ENCODE assay signal across 24 mouse cellular contexts in the genomic region with DNA sequence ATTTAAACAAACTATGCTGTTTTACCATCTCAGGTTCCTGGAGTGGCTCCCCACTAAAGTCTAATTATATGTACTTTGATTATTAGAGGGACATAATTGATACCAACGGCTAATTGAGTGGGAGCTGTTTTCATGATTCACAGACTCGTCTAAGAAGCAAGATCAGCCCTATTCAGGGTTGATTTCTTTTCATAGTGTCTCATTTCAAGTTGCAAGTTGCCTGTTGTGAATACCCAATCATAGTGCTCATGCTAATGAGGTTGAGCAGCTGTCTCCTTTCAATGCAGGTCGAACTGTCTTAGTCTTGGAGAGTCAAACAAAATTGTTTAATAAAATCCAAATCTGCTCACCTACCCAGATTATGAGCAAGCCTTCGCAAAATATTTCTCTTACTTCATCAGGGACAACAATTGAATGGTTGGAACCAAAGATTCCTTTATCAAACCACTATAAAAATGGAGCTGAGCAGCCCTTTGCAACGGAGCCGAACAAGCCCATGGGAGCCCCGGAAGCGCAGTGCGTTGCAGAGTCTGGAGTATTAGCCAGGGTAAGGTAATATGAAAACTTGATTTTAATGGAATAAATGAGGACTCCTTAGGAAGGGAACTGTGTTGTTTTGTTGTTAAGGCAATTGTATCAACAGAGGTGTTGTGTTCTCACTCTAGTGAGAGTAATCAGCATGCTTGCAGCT. TPM values are rescaled to one million over a fixed set of nuclear protein-coding genes. Genes with fewer than 3 reads are reported as not detected.
DNase-seq lines count a peak whose midpoint lies in the region; ATAC-seq and TF ChIP-seq lines count a peak whose summit lies in the region.
"Had no signal": no experiment of that assay in that cellular context is flagged by ENCODE, and none has a peak within 500 bp of the region (broad histone marks: within the 10 kb centered on the region; RNA-seq: fewer than 3 reads in every experiment).

No protein-coding gene starts in this region.

- H3K36me3 ChIP-seq in hindbrain, embryonic 13.5 days, result peaks cover 36% of the 10 kb centered on the region
- H3K36me3 ChIP-seq in hindbrain, embryonic 12.5 days, result peaks cover 38% of the 10 kb centered on the region
- peaks cover 34% of the 10 kb centered on the region for H3K36me3 ChIP-seq in midbrain, embryonic 12.5 days
- peaks cover 4% of the 10 kb centered on the region; the same call in 1 of the 2 replicates for H3K36me3 ChIP-seq in midbrain, embryonic 15.5 days (replicated peaks)

- H3K9me3 ChIP-seq in hindbrain, embryonic 13.5 days, result no peaks in the 10 kb centered on the region
- H3K9me3 ChIP-seq in hindbrain, embryonic 12.5 days (replicated peaks), result no peaks in the 10 kb centered on the region
- no peaks in the 10 kb centered on the region for H3K9me3 ChIP-seq in midbrain, embryonic 12.5 days
- H3K9me3 ChIP-seq in midbrain, embryonic 15.5 days, result no peaks in the 10 kb centered on the region
- H3K9me3 ChIP-seq: embryonic facial prominence, embryonic 12.5 days; limb, embryonic 13.5 days; liver, embryonic 12.5 days; neural tube, embryonic 15.5 days; stomach, embryonic 15.5 days had no signal

- peak; percentile 3 for DNase-seq in brain, embryonic 18.5 days (ENCODE audit: low read depth, low spot score)
- DNase-seq in urinary bladder, adult 2 months (ENCODE audit: low spot score), result no peak
- DNase-seq: adrenal gland, postnatal 25 days; cerebellum, adult 11-12 months; cerebellum, postnatal 25 days; gastrocnemius, adult 2 months; heart, postnatal 4 days; kidney, adult 8-10 months; kidney, postnatal 36 days; layer of hippocampus, adult 9-11 months; lung, adult 18-20 months; thymus, adult 2 months; thymus, postnatal 4 days had no signal

- H3K4me2 ChIP-seq in hindbrain, embryonic 13.5 days, result no peak overlapping the region
- no peak overlapping the region for H3K4me2 ChIP-seq in hindbrain, embryonic 12.5 days (replicated peaks)
- H3K4me2 ChIP-seq in midbrain, embryonic 12.5 days (replicated peaks), result peak overlapping the region; percentile 17
- H3K4me2 ChIP-seq in midbrain, embryonic 15.5 days, result no peak overlapping the region
- H3K4me2 ChIP-seq: embryonic facial prominence, embryonic 12.5 days; limb, embryonic 13.5 days; liver, embryonic 12.5 days; neural tube, embryonic 15.5 days; stomach, embryonic 15.5 days had no signal

- ATAC-seq in hindbrain, embryonic 13.5 days (ENCODE audit: low FRiP score), result no peak
- no peak for ATAC-seq in hindbrain, embryonic 12.5 days (ENCODE audit: low FRiP score)
- ATAC-seq in midbrain, embryonic 12.5 days (ENCODE audit: low FRiP score, low read depth), result no peak
- ATAC-seq in midbrain, embryonic 15.5 days (replicated peaks), result no peak
- ATAC-seq: inflammation-experienced regulatory T-cells, adult 6 months; liver, embryonic 12.5 days had no signal

- H3K27me3 ChIP-seq in hindbrain, embryonic 13.5 days, result no peaks in the 10 kb centered on the region
- H3K27me3 ChIP-seq in hindbrain, embryonic 12.5 days, result no peaks in the 10 kb centered on the region
- H3K27me3 ChIP-seq in midbrain, embryonic 12.5 days, result no peaks in the 10 kb centered on the region
- no peaks in the 10 kb centered on the region for H3K27me3 ChIP-seq in midbrain, embryonic 15.5 days (replicated peaks)
- H3K27me3 ChIP-seq: embryonic facial prominence, embryonic 12.5 days; limb, embryonic 13.5 days; liver, embryonic 12.5 days; neural tube, embryonic 15.5 days; stomach, embryonic 15.5 days had no signal

- no peak overlapping the region for H3K4me3 ChIP-seq in hindbrain, embryonic 13.5 days
- H3K4me3 ChIP-seq in hindbrain, embryonic 12.5 days, result no peak overlapping the region
- H3K4me3 ChIP-seq in midbrain, embryonic 12.5 days, result no peak overlapping the region
- H3K4me3 ChIP-seq in midbrain, embryonic 15.5 days, result no peak overlapping the region
- H3K4me3 ChIP-seq in olfactory bulb, adult 2 months (ENCODE audit: insufficient read depth, low read depth, low read length), result no peak overlapping the region
- H3K4me3 ChIP-seq: embryonic facial prominence, embryonic 12.5 days; gastrocnemius, adult 2 months; limb, embryonic 13.5 days; liver, embryonic 12.5 days; neural tube, embryonic 15.5 days; stomach, embryonic 15.5 days had no signal

- WGBS in hindbrain, embryonic 13.5 days, result 61% methylated on average over 9 of the region's 9 CpGs
- 72% methylated on average over 9 of the region's 9 CpGs for WGBS in hindbrain, embryonic 12.5 days
- 65% methylated on average over 9 of the region's 9 CpGs for WGBS in midbrain, embryonic 12.5 days
- 38% methylated on average over 9 of the region's 9 CpGs for WGBS in midbrain, embryonic 15.5 days
- WGBS in olfactory bulb, adult 2 months, result 32% methylated on average over 9 of the region's 9 CpGs

- no peak for TF ChIP-seq POLR2A in olfactory bulb, adult 2 months (IDR thresholded peaks at IDR 0.05; ENCODE audit: insufficient read depth, low read depth, low read length)

- no peak overlapping the region for H3K9ac ChIP-seq in hindbrain, embryonic 13.5 days
- no peak overlapping the region for H3K9ac ChIP-seq in hindbrain, embryonic 12.5 days
- H3K9ac ChIP-seq in midbrain, embryonic 12.5 days (replicated peaks), result no peak overlapping the region
- H3K9ac ChIP-seq in midbrain, embryonic 15.5 days, result no peak overlapping the region
- H3K9ac ChIP-seq: embryonic facial prominence, embryonic 12.5 days; limb, embryonic 13.5 days; liver, embryonic 12.5 days; neural tube, embryonic 15.5 days; stomach, embryonic 15.5 days had no signal

- TF ChIP-seq CTCF in olfactory bulb, adult 2 months (IDR thresholded peaks at IDR 0.05; ENCODE audit: insufficient read depth, low read depth, low read length), result no peak

- H3K4me1 ChIP-seq in hindbrain, embryonic 13.5 days (replicated peaks), result peaks cover 5% of the 10 kb centered on the region
- no peaks in the 10 kb centered on the region for H3K4me1 ChIP-seq in hindbrain, embryonic 12.5 days
- H3K4me1 ChIP-seq in midbrain, embryonic 12.5 days, result peaks cover 13% of the 10 kb centered on the region
- H3K4me1 ChIP-seq in midbrain, embryonic 15.5 days, result 0 out of 2 replicates have a peak, but pooled peaks cover 3% of the 10 kb centered on the region
- H3K4me1 ChIP-seq in olfactory bulb, adult 2 months (ENCODE audit: control insufficient read depth, insufficient read depth, low read length), result peaks cover 3% of the 10 kb centered on the region; the same call in 1 of the 2 replicates
- H3K4me1 ChIP-seq: embryonic facial prominence, embryonic 12.5 days; limb, embryonic 13.5 days; liver, embryonic 12.5 days; stomach, embryonic 15.5 days had no signal

- H3K27ac ChIP-seq in hindbrain, embryonic 13.5 days, result peak overlapping the region; percentile 55
- no peak overlapping the region for H3K27ac ChIP-seq in hindbrain, embryonic 12.5 days
- peak overlapping the region; percentile 49; the same call in 1 of the 2 replicates for H3K27ac ChIP-seq in midbrain, embryonic 12.5 days (replicated peaks)
- H3K27ac ChIP-seq in midbrain, embryonic 15.5 days, result no peak overlapping the region
- peak overlapping the region; percentile 25; the same call in 1 of the 2 replicates for H3K27ac ChIP-seq in olfactory bulb, adult 2 months (ENCODE audit: insufficient read depth, low read depth, low read length)
- H3K27ac ChIP-seq: embryonic facial prominence, embryonic 12.5 days; gastrocnemius, adult 2 months; limb, embryonic 13.5 days; liver, embryonic 12.5 days; neural tube, embryonic 15.5 days; stomach, embryonic 15.5 days had no signal

RNA-seq across cellular contexts. Expression of a gene that starts 31.6 kb away (rescaled TPM):
- 17.0 and 18.3 TPM in 2 replicates for polyA plus RNA-seq in hindbrain, embryonic 13.5 days (2015; fragmentation: Nextera tagmentation; extraction: Ambion mirVana)
- polyA plus RNA-seq in hindbrain, embryonic 12.5 days (2016; fragmentation: Nextera tagmentation; extraction: Ambion mirVana), result 29.2 and 29.8 TPM in 2 replicates
- polyA plus RNA-seq in midbrain, embryonic 12.5 days (2016; fragmentation: Nextera tagmentation; extraction: Ambion mirVana), result 30.3 and 30.7 TPM in 2 replicates
- polyA plus RNA-seq in midbrain, embryonic 15.5 days (2015; fragmentation: Nextera tagmentation; extraction: Ambion mirVana), result 20.0 and 21.4 TPM in 2 replicates
- polyA plus RNA-seq in olfactory bulb, adult 2 months (2012; ENCODE audit: insufficient read depth, insufficient read length, low replicate concordance, missing spikeins), result not detected in 2 replicates
- 12.1 and 13.6 TPM in 2 replicates for polyA plus RNA-seq in urinary bladder, adult 2 months (2012; rRNA removed)

RNA-seq across cellular contexts. Expression of a gene that starts 34.8 kb away (rescaled TPM):
- 82.6 and 86.3 TPM in 2 replicates for polyA plus RNA-seq in hindbrain, embryonic 13.5 days (2015; fragmentation: Nextera tagmentation; extraction: Ambion mirVana)
- polyA plus RNA-seq in hindbrain, embryonic 12.5 days (2016; fragmentation: Nextera tagmentation; extraction: Ambion mirVana), result 83.0 and 90.1 TPM in 2 replicates
- polyA plus RNA-seq in midbrain, embryonic 12.5 days (2016; fragmentation: Nextera tagmentation; extraction: Ambion mirVana), result 76.2 and 80.2 TPM in 2 replicates
- 82.5 and 85.3 TPM in 2 replicates for polyA plus RNA-seq in midbrain, embryonic 15.5 days (2015; fragmentation: Nextera tagmentation; extraction: Ambion mirVana)
- not detected in 2 replicates for polyA plus RNA-seq in olfactory bulb, adult 2 months (2012; ENCODE audit: insufficient read depth, insufficient read length, low replicate concordance, missing spikeins)
- 21.2 and 29.7 TPM in 2 replicates for polyA plus RNA-seq in urinary bladder, adult 2 months (2012; rRNA removed)

Comparison
In these comparisons a context has a peak if more than half of its experiments do, and no peak if none do; other contexts are left out.
1. H3K27ac ChIP-seq: peak in hindbrain, embryonic 13.5 days (single experiment), midbrain, embryonic 12.5 days (single experiment) and olfactory bulb, adult 2 months (single experiment); none in hindbrain, embryonic 12.5 days (single experiment) and midbrain, embryonic 15.5 days (single experiment).
2. RNA of a gene that starts 34.8 kb away (polyA plus RNA-seq): 82.5 to 85.3 TPM in midbrain, embryonic 15.5 days, 83.0 to 90.1 TPM in hindbrain, embryonic 12.5 days, 82.6 to 86.3 TPM in hindbrain, embryonic 13.5 days, 76.2 to 80.2 TPM in midbrain, embryonic 12.5 days and 21.2 to 29.7 TPM in urinary bladder, adult 2 months; not detected in olfactory bulb, adult 2 months; every median in the first group is over 10 times any median in the second.